Mouse (Mus musculus) lung, postnatal 0 days (tissue): ENCODE data around the gene Madd. TPM values are rescaled to one million over a fixed set of nuclear protein-coding genes. Genes with fewer than 3 reads are reported as not detected.

Experiments used
- ATAC-seq: fragments of 200-750 bp; cut with Nextera tagmentation; 2 replicates; pipeline ENCODE4 v1.8.0; 2017; ENCODE audit warnings: moderate library complexity
- DNase-seq: peaks from one replicate; pipeline ENCODE4 v3.0.0-alpha.2; 2016; ENCODE audit warnings: low spot score
- H3K27ac ChIP-seq: fragments of 300-500 bp; sonication (generic); 2 replicates; pipeline ENCODE4 v1.5.1; 2014; ENCODE audit warnings: antibody characterized with exemption, mild to moderate bottlenecking, low read length, mixed read lengths
- H3K27me3 ChIP-seq: fragments of 300-500 bp; sonication (generic); replicated peaks from 2 replicates; pipeline ENCODE4 v1.6.1; 2014; ENCODE audit warnings: low read length, mixed read lengths; ENCODE audit not compliant: insufficient read depth
- H3K36me3 ChIP-seq: fragments of 300-500 bp; sonication (generic); 2 replicates; pipeline ENCODE4 v1.6.1; 2014; ENCODE audit warnings: low read length, mixed read lengths; ENCODE audit not compliant: insufficient read depth
- H3K4me1 ChIP-seq: fragments of 300-500 bp; sonication (generic); 2 replicates; pipeline ENCODE4 v1.6.1; 2014; ENCODE audit warnings: antibody characterized with exemption, low read depth, low read length, mixed read lengths; ENCODE audit not compliant: insufficient read depth
- H3K4me2 ChIP-seq: fragments of 300-500 bp; sonication (generic); replicated peaks from 2 replicates; pipeline ENCODE4 v1.6.1; 2014; ENCODE audit warnings: low read depth, mild to moderate bottlenecking, low read length, moderate library complexity, mixed read lengths
- H3K4me3 ChIP-seq: fragments of 300-500 bp; sonication (generic); 2 replicates; pipeline ENCODE4 v1.5.1; 2014; ENCODE audit warnings: low read depth, low read length
- H3K9ac ChIP-seq: fragments of 300-500 bp; sonication (generic); replicated peaks from 2 replicates; pipeline ENCODE4 v1.6.1; 2014; ENCODE audit warnings: low read depth, mild to moderate bottlenecking
- H3K9me3 ChIP-seq: fragments of 300-500 bp; sonication (generic); 2 replicates; pipeline ENCODE4 v1.6.1; 2016; ENCODE audit warnings: low read length, mixed read lengths
- CTCF ChIP-seq: IDR thresholded peaks from 2 replicates; pipeline ENCODE4 v1.5.1; 2016; ENCODE audit warnings: antibody characterized with exemption, mild to moderate bottlenecking
- EP300 ChIP-seq: IDR thresholded peaks from 2 replicates; pipeline ENCODE4 v1.6.1; 2016; ENCODE audit warnings: antibody characterized with exemption, mild to moderate bottlenecking, control low read depth
- WGBS: fragments of 180-500 bp; shearing (Covaris S2); extraction: QIAGEN DNeasy Blood & Tissue Kit; methylation state at CpG from one replicate; pipeline ENCODE4 v1.1.7; 2014; 5-methylcytosine and 5-hydroxymethylcytosine counted together
- polyA plus RNA-seq: library from polyadenylated mRNA; unstranded; fragments of >200 nt; fragmentation: Nextera tagmentation; extraction: Ambion mirVana; gene quantifications from 2 replicates; pipeline ENCODE4 v1.2.1, GENCODE M21; 2015

The Madd gene
- polyA plus RNA-seq, 1 experiment from 2014 or later = 7.6 TPM

DNA sequence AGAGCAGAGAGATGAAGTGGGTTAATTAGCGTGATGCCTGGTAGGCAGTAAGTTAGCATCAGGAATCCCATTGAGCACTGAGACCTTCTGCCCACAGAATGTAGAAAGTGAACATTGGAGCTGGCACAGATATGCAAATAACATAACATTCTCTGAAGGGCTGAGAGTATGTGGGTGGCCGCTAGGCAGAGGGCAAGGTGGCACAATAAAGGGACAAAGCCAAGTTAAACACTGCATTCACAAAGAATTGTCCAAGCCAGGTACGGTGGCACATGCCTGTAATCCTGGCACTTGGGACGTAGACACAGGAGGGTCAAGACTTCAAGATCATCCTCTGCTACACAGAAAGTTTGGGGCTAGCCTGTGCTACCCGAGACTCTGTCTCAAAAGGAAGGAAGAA lies 74.4 kb downstream of the Madd start:
- ATAC-seq = peak; percentile 33; the same call in 1 of the 2 replicates
- WGBS = 60% methylated on average over 5 of the region's 5 CpGs

DNA sequence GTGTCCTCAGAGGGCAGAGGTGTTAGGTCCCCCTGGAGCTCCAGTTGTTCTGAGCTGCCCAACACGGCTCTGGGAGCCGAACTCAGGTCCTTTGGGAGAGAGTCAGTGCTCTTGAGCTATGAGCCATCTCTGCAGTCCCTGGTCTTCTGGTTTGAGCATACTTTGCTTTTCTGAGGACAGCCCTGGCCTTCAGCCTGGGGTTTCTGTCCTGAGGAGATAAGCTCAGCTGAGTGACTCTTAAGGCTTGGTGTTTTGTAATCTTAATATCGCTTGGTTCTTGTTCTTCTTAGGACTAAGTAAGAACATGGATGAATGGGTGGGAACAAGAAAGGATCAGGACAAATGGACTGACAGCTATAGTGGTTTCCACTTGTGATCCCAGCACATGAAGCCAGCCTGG lies 75.5 kb downstream of the Madd start:
- Histone ChIP-seq H3K27me3 (no peaks in the 10 kb centered on the region; the same call in 1 of the 2 replicates), H3K36me3 (no peaks in the 10 kb centered on the region), H3K9me3 (no peaks in the 10 kb centered on the region), H3K4me1 (no peaks in the 10 kb centered on the region), H3K27ac (no peak overlapping the region), H3K4me3 (no peak overlapping the region), H3K4me2 (no peak overlapping the region), H3K9ac (no peak overlapping the region)
- no peak for TF ChIP-seq EP300
- no peak for TF ChIP-seq CTCF
- 65% methylated on average over 3 of the region's 3 CpGs for WGBS
- ATAC-seq (no peak), DNase-seq (no peak)

More for the DNA sequence above, 74.4 kb downstream of the Madd start:
- Histone ChIP-seq H3K4me2 (no peak overlapping the region), H3K4me1 (no peaks in the 10 kb centered on the region), H3K9ac (no peak overlapping the region), H3K27me3 (no peaks in the 10 kb centered on the region; the same call in 1 of the 2 replicates), H3K36me3 (no peaks in the 10 kb centered on the region), H3K4me3 (no peak overlapping the region), H3K27ac (no peak overlapping the region), H3K9me3 (no peaks in the 10 kb centered on the region)
- DNase-seq = peak; percentile 25
- TF ChIP-seq EP300 (no peak), CTCF (no peak)

DNA sequence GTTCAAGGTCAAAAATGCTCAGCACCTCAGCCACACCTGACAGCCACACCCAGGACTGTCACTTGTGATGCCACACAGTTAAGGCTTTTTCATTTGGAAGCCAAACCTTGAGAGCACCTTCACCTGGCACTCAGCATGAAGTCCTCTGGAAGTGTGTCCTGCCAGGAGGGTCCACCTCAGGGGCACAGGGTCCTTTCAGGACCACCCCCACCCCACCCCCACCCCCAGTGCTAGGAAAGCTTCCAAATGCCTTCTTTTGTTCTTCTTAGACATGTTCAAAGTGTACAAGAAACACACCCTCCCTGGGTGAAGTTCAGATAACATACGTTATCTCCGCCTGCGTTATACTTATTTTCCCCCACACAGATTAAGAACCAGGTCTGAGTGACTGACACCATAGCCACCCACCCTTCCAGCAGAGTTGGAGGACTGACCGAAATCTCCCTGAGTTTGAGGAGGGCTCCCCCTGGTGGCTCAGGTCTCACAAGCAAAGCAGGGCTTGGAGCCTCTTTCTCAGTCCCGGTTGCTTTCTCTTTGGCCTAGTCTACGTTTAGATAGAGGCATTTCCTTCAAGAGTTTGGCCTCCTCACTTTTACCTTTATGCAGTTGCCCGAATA lies 82.4 kb downstream of the Madd start:
- no peak overlapping the region for H3K4me3 ChIP-seq
- peak; percentile 90 for ATAC-seq
- peak; percentile 96 for DNase-seq
- H3K27ac ChIP-seq = no peak overlapping the region
- no peaks in the 10 kb centered on the region for H3K36me3 ChIP-seq
- no peaks in the 10 kb centered on the region for H3K9me3 ChIP-seq
- H3K4me2 ChIP-seq = no peak overlapping the region
- no peak overlapping the region for H3K9ac ChIP-seq
- WGBS = 2% methylated on average over 7 of the region's 7 CpGs
- H3K27me3 ChIP-seq = no peaks in the 10 kb centered on the region
- H3K4me1 ChIP-seq = no peaks in the 10 kb centered on the region
- TF ChIP-seq EP300 (no peak), CTCF (peak; percentile 98)

DNA sequence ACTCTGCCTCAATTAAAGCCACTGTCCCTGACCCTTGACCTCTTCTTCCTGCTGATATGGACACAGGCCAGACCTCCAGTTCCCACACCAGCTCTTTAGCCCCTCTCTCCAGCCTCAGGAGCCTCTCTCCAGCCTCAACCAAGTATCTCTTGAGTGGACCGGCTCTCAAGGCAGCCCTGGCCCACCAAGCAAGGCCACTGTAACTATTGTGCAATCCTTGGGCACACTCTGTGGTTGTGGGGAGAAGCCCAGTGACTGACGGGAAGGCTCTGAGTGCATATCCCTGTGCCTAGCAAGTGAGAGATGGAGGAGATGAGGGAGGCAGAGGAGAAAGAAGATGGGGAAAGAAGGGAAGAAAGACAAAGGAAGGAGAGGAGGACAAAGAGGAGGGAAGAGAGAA lies 85.5 kb downstream of the Madd start:
- peak; percentile 48; the same call in 1 of the 2 replicates for ATAC-seq
- Histone ChIP-seq H3K27me3 (no peaks in the 10 kb centered on the region), H3K4me1 (no peaks in the 10 kb centered on the region), H3K9me3 (no peaks in the 10 kb centered on the region), H3K36me3 (no peaks in the 10 kb centered on the region), H3K4me2 (no peak overlapping the region), H3K27ac (no peak overlapping the region), H3K4me3 (no peak overlapping the region), H3K9ac (no peak overlapping the region)
- DNase-seq = peak; percentile 42
- no peak for TF ChIP-seq EP300
- no peak for TF ChIP-seq CTCF
- WGBS = 52% methylated on average over 2 of the region's 2 CpGs

DNA sequence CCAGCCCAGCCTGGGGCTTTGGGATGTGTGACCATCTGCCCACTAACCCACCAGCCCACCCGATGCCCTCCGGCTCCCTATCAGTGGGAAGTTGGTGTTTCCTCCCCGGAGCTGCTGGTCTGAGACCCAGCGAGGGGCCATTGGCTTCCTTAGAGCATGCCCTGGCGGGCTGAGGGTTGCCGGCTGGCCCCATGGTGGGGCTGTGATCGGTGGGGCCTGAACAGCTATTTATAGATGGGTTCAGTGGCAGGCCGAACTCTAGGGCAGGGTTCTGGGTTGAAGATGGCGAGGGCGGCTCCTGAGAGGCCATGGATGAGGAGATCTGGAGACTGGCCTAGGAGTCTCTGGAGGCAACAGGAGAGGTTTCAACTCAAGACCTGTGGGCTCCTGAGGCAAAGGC lies 86.6 kb downstream of the Madd start:
- 78% methylated on average over 10 of the region's 10 CpGs for WGBS
- Histone ChIP-seq H3K27ac (no peak overlapping the region), H3K27me3 (no peaks in the 10 kb centered on the region), H3K4me3 (no peak overlapping the region), H3K9me3 (no peaks in the 10 kb centered on the region), H3K9ac (0 out of 2 replicates have a peak overlapping the region, but pooled peaks have one; percentile 5), H3K4me2 (no peak overlapping the region), H3K4me1 (no peaks in the 10 kb centered on the region), H3K36me3 (no peaks in the 10 kb centered on the region)
- DNase-seq (no peak), ATAC-seq (no peak)
- TF ChIP-seq CTCF (no peak), EP300 (no peak)

DNA sequence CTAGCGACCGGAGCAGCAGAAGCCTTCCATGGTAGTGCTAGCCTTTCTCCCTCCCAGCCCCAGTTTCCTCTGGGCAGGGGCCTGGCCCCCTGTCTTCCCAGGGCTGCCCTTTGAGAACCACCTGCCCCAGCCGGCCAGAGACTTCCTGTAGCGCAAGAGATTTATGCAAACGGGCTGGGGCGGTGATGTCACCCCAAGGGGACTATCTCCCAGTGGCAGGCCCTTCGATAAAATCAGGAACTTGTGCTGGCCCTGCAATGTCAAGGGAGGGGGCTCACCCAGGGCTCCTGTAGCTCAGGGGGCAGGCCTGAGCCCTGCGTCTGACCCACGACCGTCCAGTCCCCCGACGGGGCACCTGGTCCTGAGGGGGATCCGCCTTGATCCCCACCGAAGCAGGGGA lies 87.1 kb downstream of the Madd start:
- Histone ChIP-seq H3K4me1 (no peaks in the 10 kb centered on the region), H3K27ac (no peak overlapping the region), H3K9me3 (no peaks in the 10 kb centered on the region), H3K27me3 (no peaks in the 10 kb centered on the region), H3K9ac (no peak overlapping the region), H3K36me3 (no peaks in the 10 kb centered on the region), H3K4me3 (no peak overlapping the region), H3K4me2 (no peak overlapping the region)
- DNase-seq (peak; percentile 47), ATAC-seq (peak; percentile 27; the same call in 1 of the 2 replicates)
- WGBS = 62% methylated on average over 14 of the region's 14 CpGs
- TF ChIP-seq CTCF = no peak
- TF ChIP-seq EP300 = no peak

DNA sequence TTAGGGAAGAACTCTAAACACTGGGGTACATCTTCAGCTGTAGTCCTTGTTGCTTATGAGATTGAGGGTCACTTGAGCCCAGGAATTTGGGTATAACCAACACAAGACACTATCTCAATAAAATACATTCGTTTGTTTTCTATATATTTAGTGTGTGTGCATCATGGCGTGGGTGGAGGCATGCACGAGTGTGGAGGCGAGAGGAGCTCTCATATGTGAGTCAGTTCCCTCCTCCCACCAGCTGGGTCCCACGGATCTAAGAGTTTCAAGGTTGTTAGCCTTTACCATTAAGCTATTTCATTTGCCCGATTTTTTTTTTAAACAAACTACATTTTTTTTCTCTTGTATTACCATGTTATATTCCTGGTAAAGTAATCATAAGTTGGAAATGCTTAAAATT lies 92.8 kb downstream of the Madd start:
- no peak overlapping the region for H3K4me3 ChIP-seq
- ATAC-seq (no peak), DNase-seq (no peak)
- H3K36me3 ChIP-seq = no peaks in the 10 kb centered on the region
- no peak for TF ChIP-seq EP300
- no peak for TF ChIP-seq CTCF
- 67% methylated on average over 6 of the region's 6 CpGs for WGBS
- no peaks in the 10 kb centered on the region for H3K4me1 ChIP-seq
- no peak overlapping the region for H3K4me2 ChIP-seq
- H3K27me3 ChIP-seq = no peaks in the 10 kb centered on the region
- no peak overlapping the region for H3K9ac ChIP-seq
- no peaks in the 10 kb centered on the region for H3K9me3 ChIP-seq
- no peak overlapping the region for H3K27ac ChIP-seq
